Mouse (Mus musculus) forebrain, embryonic 16.5 days (tissue): ENCODE data around the gene Ogg1. TPM values are rescaled to one million over a fixed set of nuclear protein-coding genes. Genes with fewer than 3 reads are reported as not detected.
A peak's percentile ranks its signal among the peaks of the same experiment; 100 is the strongest.
"Not testable (repeated sequence)": the region's sequence is repeated elsewhere in the genome, so short reads cannot be mapped to it uniquely, and the experiment has no call there.

ENCODE experiments used
- ATAC-seq: fragments of 200-750 bp; cut with Nextera tagmentation; 2 replicates; pipeline ENCODE4 v1.8.0; 2017; ENCODE audit warnings: mild to moderate bottlenecking, moderate library complexity
- H3K27ac ChIP-seq: fragments of 300-500 bp; sonication (generic); 2 replicates; pipeline ENCODE4 v1.5.1; 2014; ENCODE audit warnings: low read length, control low read depth
- H3K27me3 ChIP-seq: fragments of 300-500 bp; sonication (generic); replicated peaks from 2 replicates; pipeline ENCODE4 v1.6.1; 2014; ENCODE audit warnings: low read length; ENCODE audit not compliant: control insufficient read depth, insufficient read depth
- H3K36me3 ChIP-seq: fragments of 300-500 bp; sonication (generic); 2 replicates; pipeline ENCODE4 v1.6.1; 2014; ENCODE audit not compliant: control insufficient read depth, insufficient read depth
- H3K4me1 ChIP-seq: fragments of 300-500 bp; sonication (generic); replicated peaks from 2 replicates; pipeline ENCODE4 v1.6.1; 2014; ENCODE audit warnings: low read length; ENCODE audit not compliant: control insufficient read depth, insufficient read depth
- H3K4me2 ChIP-seq: fragments of 300-500 bp; sonication (generic); 2 replicates; pipeline ENCODE4 v1.6.1; 2014; ENCODE audit warnings: mild to moderate bottlenecking, low read length, control low read depth
- H3K4me3 ChIP-seq: fragments of 300-500 bp; sonication (generic); replicated peaks from 2 replicates; pipeline ENCODE4 v1.5.1; 2014; ENCODE audit warnings: mild to moderate bottlenecking, low read length, control low read depth
- H3K9ac ChIP-seq: fragments of 300-500 bp; sonication (generic); replicated peaks from 2 replicates; pipeline ENCODE4 v1.6.1; 2014; ENCODE audit warnings: low read depth, low read length, control low read depth
- H3K9me3 ChIP-seq: fragments of 300-500 bp; sonication (generic); 2 replicates; pipeline ENCODE4 v1.6.1; 2016; ENCODE audit warnings: low read length; ENCODE audit not compliant: control insufficient read depth
- WGBS: fragments of 180-500 bp; shearing (Covaris S2); extraction: QIAGEN DNeasy Blood & Tissue Kit; methylation state at CpG from one replicate; pipeline ENCODE4 v1.1.7; 2014; 5-methylcytosine and 5-hydroxymethylcytosine counted together
- polyA plus RNA-seq: library from polyadenylated mRNA; unstranded; fragments of >200 nt; fragmentation: Nextera tagmentation; extraction: Ambion mirVana; gene quantifications from 2 replicates; pipeline ENCODE4 v1.2.1, GENCODE M21; 2015

Ogg1 gene
- polyA plus RNA-seq, 1 experiment from 2014 or later = 11.9 TPM

DNA sequence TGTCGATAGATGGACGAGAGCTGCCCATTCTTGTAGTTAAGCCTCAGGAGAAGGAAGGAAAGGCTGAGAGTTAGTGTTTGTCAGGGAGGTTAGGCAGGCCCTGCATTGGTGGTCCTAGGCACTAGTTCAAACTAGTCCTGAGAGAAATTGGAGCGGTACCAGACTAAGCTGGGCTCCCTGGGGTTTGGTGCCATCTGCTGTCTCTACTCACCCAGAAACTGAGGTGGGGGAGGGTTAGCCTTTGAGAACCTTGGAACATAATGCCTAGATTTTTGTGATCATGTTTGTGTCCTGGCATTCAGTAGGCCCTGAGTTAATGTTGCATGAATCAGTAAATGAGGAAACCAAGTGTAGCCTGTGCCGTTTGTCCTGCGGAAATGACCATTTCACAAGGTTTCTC, 18.6 kb upstream of the Ogg1 start:
- Histone ChIP-seq H3K9ac (peak overlapping the region; percentile 10; the same call in 1 of the 2 replicates), H3K27me3 (no peaks in the 10 kb centered on the region), H3K27ac (no peak overlapping the region), H3K4me2 (peak overlapping the region; percentile 87), H3K4me3 (peak overlapping the region; percentile 88), H3K4me1 (peaks cover 21% of the 10 kb centered on the region), H3K36me3 (peaks cover 5% of the 10 kb centered on the region; the same call in 1 of the 2 replicates), H3K9me3 (no peaks in the 10 kb centered on the region)
- no peak for ATAC-seq
- WGBS = 30% methylated on average over 5 of the region's 5 CpGs

DNA sequence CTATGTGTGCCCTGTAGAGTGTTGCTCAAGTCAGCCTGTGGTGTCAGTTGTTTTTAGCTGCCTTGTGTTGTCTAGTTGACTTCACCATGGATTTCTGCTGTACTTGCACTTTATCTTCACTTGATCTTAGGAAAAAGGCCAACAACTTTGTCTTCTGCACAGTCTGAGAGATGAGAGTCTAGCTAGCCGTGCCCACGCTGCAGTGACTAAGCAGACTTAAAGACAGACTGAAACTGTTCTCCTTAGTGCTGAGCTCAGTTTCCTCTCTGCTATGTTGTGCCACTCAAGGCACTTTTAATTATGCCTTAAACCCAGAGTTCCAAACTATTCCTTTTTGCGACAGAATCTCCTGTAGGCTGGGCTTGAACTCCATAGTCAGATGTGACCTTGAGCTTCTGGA, 10.8 kb upstream of the Ogg1 start:
- H3K4me3 ChIP-seq = no peak overlapping the region
- no peak overlapping the region for H3K27ac ChIP-seq
- no peak for ATAC-seq
- H3K4me1 ChIP-seq = no peaks in the 10 kb centered on the region
- no peak overlapping the region for H3K9ac ChIP-seq
- no peaks in the 10 kb centered on the region for H3K9me3 ChIP-seq
- no peak overlapping the region for H3K4me2 ChIP-seq
- H3K27me3 ChIP-seq = no peaks in the 10 kb centered on the region
- WGBS = 96% methylated on average over 3 of the region's 3 CpGs
- H3K36me3 ChIP-seq = peaks cover 62% of the 10 kb centered on the region

DNA sequence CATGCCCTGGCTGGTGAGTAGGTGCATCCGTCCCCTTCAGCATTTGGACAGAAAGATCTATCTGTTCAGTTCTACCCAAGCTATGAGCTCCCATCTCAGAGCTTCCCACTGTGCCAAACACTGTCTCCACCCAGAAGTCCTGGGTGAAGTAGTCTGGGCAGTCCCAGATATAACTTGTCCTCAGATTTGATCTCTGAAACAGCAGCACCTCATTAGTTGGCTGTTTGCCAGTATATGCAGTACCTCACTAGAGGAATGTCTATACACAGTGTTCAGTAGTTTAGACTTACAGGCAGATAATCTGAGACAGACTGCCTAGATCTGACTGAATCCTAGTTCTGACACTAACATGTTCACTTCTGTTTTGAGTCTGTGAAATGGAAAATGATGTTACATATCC, 2.6 kb downstream of the Ogg1 start:
- no peak for ATAC-seq
- Histone ChIP-seq H3K4me2 (no peak overlapping the region), H3K27ac (no peak overlapping the region), H3K36me3 (peaks cover 4% of the 10 kb centered on the region), H3K9me3 (no peaks in the 10 kb centered on the region), H3K27me3 (no peaks in the 10 kb centered on the region), H3K4me1 (peaks cover 16% of the 10 kb centered on the region), H3K4me3 (no peak overlapping the region), H3K9ac (no peak overlapping the region)
- 100% methylated on average over 1 of the region's 1 CpGs for WGBS

DNA sequence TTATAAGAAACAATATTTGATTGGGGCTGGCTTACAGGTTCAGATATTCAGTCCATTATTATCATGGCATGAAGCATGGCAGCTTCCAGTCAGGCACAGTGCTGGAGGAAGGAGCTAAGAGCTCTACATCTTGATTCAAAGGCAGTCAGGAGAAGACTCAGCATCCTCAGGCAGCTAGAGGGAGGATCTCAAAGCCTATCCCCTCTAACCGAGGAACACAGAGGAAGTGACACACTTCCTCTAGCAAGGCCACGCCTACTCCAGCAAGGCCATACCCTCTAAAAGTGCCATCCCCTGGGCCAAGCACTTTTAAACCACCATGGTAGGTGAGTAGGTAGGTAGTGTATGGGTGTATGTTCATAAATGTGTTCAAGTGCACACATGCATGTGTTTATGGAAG, 3.8 kb downstream of the Ogg1 start:
- 68% methylated on average over 2 of the region's 2 CpGs for WGBS
- Histone ChIP-seq H3K9me3 (no peaks in the 10 kb centered on the region), H3K4me2 (no peak overlapping the region), H3K9ac (no peak overlapping the region), H3K27ac (no peak overlapping the region), H3K4me1 (peaks cover 16% of the 10 kb centered on the region), H3K36me3 (peaks cover 12% of the 10 kb centered on the region; the same call in 1 of the 2 replicates), H3K27me3 (no peaks in the 10 kb centered on the region), H3K4me3 (no peak overlapping the region)
- no peak for ATAC-seq

DNA sequence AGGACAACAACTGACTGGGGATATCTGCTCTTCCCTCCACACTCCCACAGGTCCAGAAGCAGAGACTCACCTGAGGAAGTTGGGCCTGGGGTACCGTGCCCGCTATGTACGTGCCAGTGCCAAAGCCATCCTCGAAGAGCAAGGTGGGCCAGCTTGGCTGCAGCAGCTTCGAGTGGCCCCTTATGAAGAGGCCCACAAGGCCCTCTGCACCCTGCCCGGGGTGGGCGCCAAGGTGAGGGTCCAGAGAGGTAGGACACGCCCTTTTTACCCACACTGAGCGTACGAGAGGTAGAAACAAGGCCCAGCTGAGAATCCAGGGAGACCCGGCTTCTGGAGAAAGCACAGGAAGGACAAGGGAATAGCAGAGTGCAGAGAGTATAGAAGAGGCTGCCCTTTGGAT, 4.9 kb downstream of the Ogg1 start:
- H3K4me2 ChIP-seq = no peak overlapping the region
- 91% methylated on average over 11 of the region's 11 CpGs for WGBS
- H3K36me3 ChIP-seq = peaks cover 16% of the 10 kb centered on the region
- H3K4me1 ChIP-seq = peaks cover 11% of the 10 kb centered on the region
- ATAC-seq = no peak
- H3K9ac ChIP-seq = no peak overlapping the region
- H3K9me3 ChIP-seq = no peaks in the 10 kb centered on the region
- no peaks in the 10 kb centered on the region for H3K27me3 ChIP-seq
- no peak overlapping the region for H3K4me3 ChIP-seq
- no peak overlapping the region for H3K27ac ChIP-seq

DNA sequence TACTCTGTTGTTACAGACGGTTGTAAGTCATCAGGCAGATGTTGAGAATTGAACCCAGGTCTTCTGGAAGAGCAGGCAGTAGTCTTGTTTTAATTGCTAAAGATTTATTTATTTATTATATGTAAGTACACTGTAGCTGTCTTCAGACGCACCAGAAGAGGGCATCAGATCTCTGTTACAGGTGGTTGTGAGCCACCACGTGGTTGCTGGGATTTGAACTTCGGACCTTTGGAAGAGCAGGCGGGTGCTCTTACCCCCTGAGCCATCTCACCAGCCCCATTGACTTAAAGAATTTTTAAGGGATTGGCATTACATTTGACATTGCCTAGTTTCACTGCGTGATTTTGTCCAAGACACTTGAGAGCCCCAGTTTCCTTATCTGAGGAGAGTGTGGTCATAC, 6.0 kb downstream of the Ogg1 start:
- not testable (repeated sequence) for H3K4me3 ChIP-seq, H3K27ac ChIP-seq, H3K9ac ChIP-seq, H3K4me2 ChIP-seq, ATAC-seq, H3K9me3 ChIP-seq, H3K27me3 ChIP-seq, H3K4me1 ChIP-seq
- peaks cover 16% of the 10 kb centered on the region for H3K36me3 ChIP-seq
- 75% methylated on average over 6 of the region's 6 CpGs for WGBS

DNA sequence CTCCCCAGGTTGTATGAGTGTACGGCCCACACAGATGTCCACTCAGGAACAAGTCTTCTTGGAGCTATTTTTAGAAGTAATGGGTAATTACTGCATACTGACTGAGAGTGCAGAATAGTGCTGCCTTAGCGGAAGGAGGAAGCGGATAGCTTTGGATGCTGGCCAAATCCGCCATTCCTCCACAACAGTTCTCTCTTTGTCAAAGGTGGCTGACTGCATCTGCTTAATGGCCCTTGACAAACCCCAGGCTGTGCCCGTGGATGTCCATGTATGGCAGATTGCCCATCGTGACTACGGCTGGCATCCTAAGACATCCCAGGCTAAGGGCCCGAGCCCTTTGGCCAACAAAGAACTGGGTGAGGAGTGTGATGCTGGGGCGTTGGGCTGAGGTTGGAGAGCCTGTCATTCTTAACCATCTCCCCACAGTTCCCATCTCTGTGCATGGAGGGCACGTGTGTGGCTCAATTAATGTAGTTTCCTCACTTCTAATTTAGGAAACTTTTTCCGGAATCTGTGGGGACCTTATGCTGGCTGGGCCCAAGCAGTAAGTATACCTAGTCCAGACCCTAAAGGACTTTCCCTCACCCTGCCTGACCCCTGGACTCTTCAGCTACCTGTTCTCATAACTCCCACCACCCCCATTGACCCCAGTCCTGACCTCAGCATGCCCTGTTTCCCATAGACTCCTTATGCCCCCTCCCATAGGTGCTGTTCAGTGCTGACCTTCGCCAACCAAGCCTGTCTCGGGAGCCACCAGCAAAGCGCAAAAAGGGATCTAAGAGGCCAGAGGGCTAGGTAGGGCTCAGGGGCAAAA, 6.6 kb downstream of the Ogg1 start:
- Histone ChIP-seq H3K4me2 (no peak overlapping the region), H3K9me3 (no peaks in the 10 kb centered on the region), H3K27me3 (no peaks in the 10 kb centered on the region), H3K9ac (no peak overlapping the region), H3K4me3 (no peak overlapping the region), H3K27ac (peak overlapping the region; percentile 19; the same call in 1 of the 2 replicates), H3K36me3 (peaks cover 16% of the 10 kb centered on the region), H3K4me1 (peaks cover 6% of the 10 kb centered on the region; the same call in 1 of the 2 replicates)
- WGBS = 40% methylated on average over 14 of the region's 14 CpGs
- peak; percentile 66 for ATAC-seq

DNA sequence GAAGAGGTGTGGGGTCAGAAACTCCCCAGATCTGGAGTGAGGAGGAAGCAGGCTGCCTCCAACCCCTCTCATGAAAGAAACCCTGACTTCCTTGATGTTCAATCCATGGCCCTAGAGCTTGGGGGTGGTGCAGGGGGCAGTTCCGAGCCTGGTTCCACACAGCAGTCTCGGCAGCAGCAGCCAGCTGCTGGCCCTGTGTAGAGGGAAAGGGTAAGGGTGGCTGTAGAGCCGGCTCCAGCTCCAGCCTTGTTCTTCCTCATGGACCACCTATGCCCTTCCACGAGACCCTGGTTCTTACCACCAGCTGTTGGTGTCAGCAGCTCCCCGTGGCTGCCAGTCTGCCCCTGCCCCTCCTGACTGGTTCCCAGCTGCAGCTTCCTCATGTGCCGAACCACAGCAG, 7.4 kb downstream of the Ogg1 start:
- Histone ChIP-seq H3K4me2 (no peak overlapping the region), H3K4me1 (peaks cover 6% of the 10 kb centered on the region; the same call in 1 of the 2 replicates), H3K9me3 (no peaks in the 10 kb centered on the region), H3K27ac (no peak overlapping the region), H3K9ac (no peak overlapping the region), H3K4me3 (no peak overlapping the region), H3K27me3 (no peaks in the 10 kb centered on the region), H3K36me3 (peaks cover 16% of the 10 kb centered on the region)
- no peak for ATAC-seq
- WGBS = 74% methylated on average over 6 of the region's 6 CpGs

DNA sequence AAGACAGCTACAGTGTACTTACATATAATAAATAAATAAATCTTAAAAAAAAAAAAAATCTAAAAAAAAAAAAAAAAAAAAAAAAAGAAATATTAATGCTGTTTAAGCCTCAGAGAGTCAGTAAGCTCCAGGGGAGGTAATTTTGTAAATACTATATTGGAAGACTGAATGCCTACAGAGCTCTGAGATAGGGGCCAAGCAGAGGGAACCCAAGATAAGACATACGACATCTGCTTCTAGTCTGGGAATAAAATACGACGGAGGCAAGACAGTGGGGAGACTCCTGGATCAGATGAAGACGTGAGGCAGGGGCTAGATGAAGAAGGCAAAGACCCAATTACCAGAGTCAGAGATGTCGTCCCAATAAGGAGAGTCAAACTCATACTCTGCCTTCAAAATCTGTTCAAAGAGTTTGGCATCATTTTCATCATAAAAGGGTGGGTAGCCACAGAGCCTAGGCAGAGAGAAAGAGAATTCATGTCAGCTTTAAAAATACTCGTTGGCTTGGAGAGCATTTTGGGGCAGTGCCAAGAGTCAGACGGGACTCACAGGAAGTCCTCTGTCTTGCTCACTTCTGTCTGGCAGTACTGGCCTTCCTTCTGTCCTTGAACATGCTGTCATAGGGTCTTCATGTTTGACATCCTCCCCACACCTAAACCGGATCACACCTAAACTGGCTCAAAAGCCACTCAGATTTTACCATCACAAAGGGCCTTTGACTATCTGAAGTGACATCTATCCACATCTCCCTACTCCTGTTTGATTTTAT, 10.3 kb downstream of the Ogg1 start:
- Histone ChIP-seq H3K4me2 (no peak overlapping the region), H3K9ac (no peak overlapping the region), H3K36me3 (peaks cover 16% of the 10 kb centered on the region), H3K4me1 (peaks cover 9% of the 10 kb centered on the region), H3K4me3 (no peak overlapping the region), H3K27me3 (no peaks in the 10 kb centered on the region), H3K9me3 (no peaks in the 10 kb centered on the region), H3K27ac (no peak overlapping the region)
- WGBS = 67% methylated on average over 8 of the region's 8 CpGs
- ATAC-seq = no peak
